Mouse (Mus musculus): ENCODE data around the gene Fstl3.

- TF ChIP-seq CTCF (conservative IDR thresholded peaks at IDR 0.05; ENCODE audit: low read length) (no peak), POU5F1 (IDR thresholded peaks at IDR 0.05; ENCODE audit: borderline replicate concordance, low read length) (no peak)
Observed at GRCm38 (mm10) chr10:79762875-79763274, 14.2 kb upstream of the Fstl3 start.
